Mouse (Mus musculus): Measurements from ENCODE around the gene Serpina1f. TPM values are rescaled to one million over a fixed set of nuclear protein-coding genes. Genes with fewer than 3 reads are reported as not detected.

Serpina1f gene
- polyA plus RNA-seq, 1 experiment from 2014 or later = not detected

Other genes with a start within 250 kb of the Serpina1f start
- gene Ifi27l2b, start 238.3 kb downstream of the Serpina1f start, polyA plus RNA-seq (2016; fragmentation: Nextera tagmentation; extraction: Ambion mirVana) = not detected in 2 replicates
- gene Ppp4r4, start 163.2 kb downstream of the Serpina1f start, polyA plus RNA-seq (2016; fragmentation: Nextera tagmentation; extraction: Ambion mirVana) = 2.3 and 2.4 TPM in 2 replicates
- not detected in 2 replicates for gene Serpina10, start 64.1 kb downstream of the Serpina1f start, polyA plus RNA-seq (2016; fragmentation: Nextera tagmentation; extraction: Ambion mirVana)
- gene Serpina6, start 38.3 kb downstream of the Serpina1f start, polyA plus RNA-seq (2016; fragmentation: Nextera tagmentation; extraction: Ambion mirVana) = 0.46 and 0.55 TPM in 2 replicates
- gene Serpina16, start 19.4 kb downstream of the Serpina1f start, polyA plus RNA-seq (2016; fragmentation: Nextera tagmentation; extraction: Ambion mirVana) = not detected in 2 replicates
- not detected in 2 replicates for gene Serpina1d, start 78.1 kb upstream of the Serpina1f start, polyA plus RNA-seq (2016; fragmentation: Nextera tagmentation; extraction: Ambion mirVana)
- gene Serpina1b, start 134.8 kb upstream of the Serpina1f start, polyA plus RNA-seq (2016; fragmentation: Nextera tagmentation; extraction: Ambion mirVana) = 0.18 and 0.31 TPM in 2 replicates
- gene Serpina1a, start 168.0 kb upstream of the Serpina1f start, polyA plus RNA-seq (2016; fragmentation: Nextera tagmentation; extraction: Ambion mirVana) = not detected in 2 replicates
- gene Serpina1c, start 209.4 kb upstream of the Serpina1f start, polyA plus RNA-seq (2016; fragmentation: Nextera tagmentation; extraction: Ambion mirVana) = not detected in 2 replicates